ENCODE assay signal across 8 mouse cellular contexts in genomic region chr3:116861540-116862067, GRCm38 (mm10). TPM values are rescaled to one million over a fixed set of nuclear protein-coding genes. Genes with fewer than 3 reads are reported as not detected.
DNase-seq lines count a peak whose midpoint lies in the region; ATAC-seq and TF ChIP-seq lines count a peak whose summit lies in the region.

No protein-coding gene starts in this region.

- no peaks in the 10 kb centered on the region for H3K9me3 ChIP-seq in E14TG2a.4 (ENCODE audit: low read length)
- no peaks in the 10 kb centered on the region for H3K9me3 ChIP-seq in forebrain, embryonic 12.5 days
- H3K9me3 ChIP-seq in liver, postnatal 0 days (ENCODE audit: low read length): no peaks in the 10 kb centered on the region
- no peaks in the 10 kb centered on the region for H3K9me3 ChIP-seq in neural tube, embryonic 12.5 days
- no peaks in the 10 kb centered on the region for H3K9me3 ChIP-seq in stomach, embryonic 16.5 days (replicated peaks; ENCODE audit: control insufficient read depth, low read length)

- ATAC-seq in forebrain, embryonic 12.5 days (ENCODE audit: low FRiP score): peak; percentile 80; the same call in 1 of the 2 replicates
- peak; percentile 56 for ATAC-seq in liver, postnatal 0 days
- ATAC-seq in neural tube, embryonic 12.5 days (ENCODE audit: low FRiP score, low read depth): peak; percentile 78
- ATAC-seq in stomach, embryonic 16.5 days (ENCODE audit: insufficient read depth, low FRiP score): peak; percentile 87

- H3K4me3 ChIP-seq in E14TG2a.4 (replicated peaks; ENCODE audit: low read length): peak overlapping the region; percentile 87
- H3K4me3 ChIP-seq in brown adipose tissue, adult 24 weeks (ENCODE audit: insufficient read depth, low read depth, low read length): peak overlapping the region; percentile 98
- H3K4me3 ChIP-seq in forebrain, embryonic 12.5 days (replicated peaks): peak overlapping the region; percentile 55
- peak overlapping the region; percentile 87 for H3K4me3 ChIP-seq in liver, postnatal 0 days (ENCODE audit: low read depth, low read length)
- H3K4me3 ChIP-seq in neural tube, embryonic 12.5 days: peak overlapping the region; percentile 48
- H3K4me3 ChIP-seq in stomach, embryonic 16.5 days (replicated peaks; ENCODE audit: low read length): peak overlapping the region; percentile 70

- peaks cover 72% of the 10 kb centered on the region for H3K4me1 ChIP-seq in E14TG2a.4 (replicated peaks; ENCODE audit: low read depth, low read length)
- peaks cover 3% of the 10 kb centered on the region; the same call in 1 of the 2 replicates for H3K4me1 ChIP-seq in brown adipose tissue, adult 24 weeks (ENCODE audit: control insufficient read depth, insufficient read depth, insufficient read length, low read length)
- no peaks in the 10 kb centered on the region for H3K4me1 ChIP-seq in forebrain, embryonic 12.5 days
- H3K4me1 ChIP-seq in liver, postnatal 0 days (ENCODE audit: insufficient read depth): peaks cover 56% of the 10 kb centered on the region
- H3K4me1 ChIP-seq in neural tube, embryonic 12.5 days: no peaks in the 10 kb centered on the region
- peaks cover 13% of the 10 kb centered on the region; the same call in 1 of the 2 replicates for H3K4me1 ChIP-seq in stomach, embryonic 16.5 days (ENCODE audit: control insufficient read depth, insufficient read depth, low read length)

- peak overlapping the region; percentile 84 for H3K4me2 ChIP-seq in forebrain, embryonic 12.5 days
- H3K4me2 ChIP-seq in liver, postnatal 0 days (ENCODE audit: low read depth, low read length): peak overlapping the region; percentile 98
- H3K4me2 ChIP-seq in neural tube, embryonic 12.5 days (replicated peaks): peak overlapping the region; percentile 83
- H3K4me2 ChIP-seq in stomach, embryonic 16.5 days (ENCODE audit: low read depth, low read length): peak overlapping the region; percentile 79

- peak overlapping the region; percentile 61 for H3K27ac ChIP-seq in brown adipose tissue, adult 24 weeks (replicated peaks; ENCODE audit: low read depth, low read length)
- no peak overlapping the region for H3K27ac ChIP-seq in forebrain, embryonic 12.5 days
- peak overlapping the region; percentile 98 for H3K27ac ChIP-seq in liver, postnatal 0 days (ENCODE audit: low read depth)
- H3K27ac ChIP-seq in neural tube, embryonic 12.5 days: no peak overlapping the region
- H3K27ac ChIP-seq in stomach, embryonic 16.5 days (ENCODE audit: low read length): peak overlapping the region; percentile 93

- H3K36me3 ChIP-seq in E14TG2a.4 (ENCODE audit: insufficient read depth, low read length): peaks cover 21% of the 10 kb centered on the region
- no peaks in the 10 kb centered on the region for H3K36me3 ChIP-seq in forebrain, embryonic 12.5 days (replicated peaks)
- peaks cover 2% of the 10 kb centered on the region for H3K36me3 ChIP-seq in liver, postnatal 0 days (replicated peaks; ENCODE audit: insufficient read depth, low read length)
- no peaks in the 10 kb centered on the region for H3K36me3 ChIP-seq in neural tube, embryonic 12.5 days
- H3K36me3 ChIP-seq in stomach, embryonic 16.5 days (ENCODE audit: control insufficient read depth, insufficient read depth, low read length): no peaks in the 10 kb centered on the region

- H3K27me3 ChIP-seq in E14TG2a.4 (ENCODE audit: insufficient read depth, low read length): no peaks in the 10 kb centered on the region
- H3K27me3 ChIP-seq in forebrain, embryonic 12.5 days: no peaks in the 10 kb centered on the region
- H3K27me3 ChIP-seq in liver, postnatal 0 days (ENCODE audit: insufficient read depth, low read length): no peaks in the 10 kb centered on the region
- no peaks in the 10 kb centered on the region for H3K27me3 ChIP-seq in neural tube, embryonic 12.5 days (replicated peaks)
- H3K27me3 ChIP-seq in stomach, embryonic 16.5 days (ENCODE audit: control insufficient read depth, insufficient read depth, low read length): no peaks in the 10 kb centered on the region

- DNase-seq in heart, postnatal 14 days: peak; percentile 54 to 63
- DNase-seq in kidney, postnatal 4 days: peak; percentile 73 to 83
- DNase-seq in liver, postnatal 0 days: peak; percentile 82

- H3K9ac ChIP-seq in forebrain, embryonic 12.5 days: peak overlapping the region; percentile 62
- peak overlapping the region; percentile 83 for H3K9ac ChIP-seq in liver, postnatal 0 days (replicated peaks)
- H3K9ac ChIP-seq in neural tube, embryonic 12.5 days: peak overlapping the region; percentile 57
- peak overlapping the region; percentile 84 for H3K9ac ChIP-seq in stomach, embryonic 16.5 days (ENCODE audit: low read length)

- no peak for TF ChIP-seq EP300 in liver, postnatal 0 days (IDR thresholded peaks at IDR 0.05; ENCODE audit: low read depth)

- intact Hi-C loops in heart, postnatal 14 days (cut with DNase I): no loop called here

- TF ChIP-seq CTCF in E14TG2a.4 (conservative IDR thresholded peaks at IDR 0.05; ENCODE audit: low read length): no peak
- TF ChIP-seq CTCF in liver, postnatal 0 days (IDR thresholded peaks at IDR 0.05; ENCODE audit: low read depth): peak; percentile 35; the same call in 1 of the 2 replicates

- 3% methylated on average over 25 of the region's 25 CpGs for WGBS in forebrain, embryonic 12.5 days
- under 1% methylated on average over 25 of the region's 25 CpGs for WGBS in liver, postnatal 0 days (ENCODE audit: insufficient replicate concordance)
- WGBS in neural tube, embryonic 12.5 days: 3% methylated on average over 25 of the region's 25 CpGs
- 1% methylated on average over 25 of the region's 25 CpGs for WGBS in stomach, embryonic 16.5 days

RNA-seq across cellular contexts. Expression of gene Frrs1, which starts 2.3 kb away (rescaled TPM):
- 5.1 and 8.2 TPM in 2 replicates for polyA plus RNA-seq in brown adipose tissue, adult 24 weeks (2012; ENCODE audit: insufficient read depth, insufficient read length, missing spikeins)
- polyA plus RNA-seq in forebrain, embryonic 12.5 days (2016; fragmentation: Nextera tagmentation; extraction: Ambion mirVana): 6.3 and 6.5 TPM in 2 replicates
- total RNA-seq in heart, postnatal 14 days (2021): 1 to 10 TPM; 4.8 to 5.2 TPM
- 20.6 and 22.7 TPM in 2 replicates for polyA plus RNA-seq in liver, postnatal 0 days (2015; fragmentation: Nextera tagmentation; extraction: Ambion mirVana)
- polyA plus RNA-seq in neural tube, embryonic 12.5 days (2016; fragmentation: Nextera tagmentation; extraction: Ambion mirVana): 3.7 and 4.0 TPM in 2 replicates
- polyA plus RNA-seq in stomach, embryonic 16.5 days (2015; fragmentation: Nextera tagmentation; extraction: Ambion mirVana): 41.8 and 48.6 TPM in 2 replicates

RNA-seq across cellular contexts. Expression of gene Agl, which starts 53.6 kb away (rescaled TPM):
- polyA plus RNA-seq in brown adipose tissue, adult 24 weeks (2012; ENCODE audit: insufficient read depth, insufficient read length, missing spikeins): 68.4 and 87.7 TPM in 2 replicates
- 15.9 and 16.3 TPM in 2 replicates for polyA plus RNA-seq in forebrain, embryonic 12.5 days (2016; fragmentation: Nextera tagmentation; extraction: Ambion mirVana)
- total RNA-seq in heart, postnatal 14 days (2021): 100 to 1,000 TPM; 183 to 189 TPM
- polyA plus RNA-seq in liver, postnatal 0 days (2015; fragmentation: Nextera tagmentation; extraction: Ambion mirVana): 8.4 and 9.1 TPM in 2 replicates
- 17.7 and 19.0 TPM in 2 replicates for polyA plus RNA-seq in neural tube, embryonic 12.5 days (2016; fragmentation: Nextera tagmentation; extraction: Ambion mirVana)
- 14.6 and 28.1 TPM in 2 replicates for polyA plus RNA-seq in stomach, embryonic 16.5 days (2015; fragmentation: Nextera tagmentation; extraction: Ambion mirVana)

Comparison
In these comparisons a context has a peak if more than half of its experiments do, and no peak if none do; other contexts are left out.
1. H3K4me3 ChIP-seq: peak in every context shown above with its lines; median percentile 98 in brown adipose tissue, adult 24 weeks; 87 in E14TG2a.4; 87 in liver, postnatal 0 days; 70 in stomach, embryonic 16.5 days; 55 in forebrain, embryonic 12.5 days; 48 in neural tube, embryonic 12.5 days.
2. H3K27ac ChIP-seq: peak in brown adipose tissue, adult 24 weeks (single experiment), liver, postnatal 0 days (single experiment) and stomach, embryonic 16.5 days (single experiment); none in forebrain, embryonic 12.5 days (single experiment) and neural tube, embryonic 12.5 days (single experiment).
3. Peak in every context shown above with its lines, with median percentiles within 50 percentile points of each other: ATAC-seq, H3K4me2 ChIP-seq, H3K9ac ChIP-seq and DNase-seq.